Mouse (Mus musculus) embryonic facial prominence, embryonic 11.5 days (tissue): ENCODE data around the gene Ptprn. TPM values are rescaled to one million over a fixed set of nuclear protein-coding genes. Genes with fewer than 3 reads are reported as not detected.

Experiments used
- ATAC-seq: fragments of 200-750 bp; cut with Nextera tagmentation; replicated peaks from 2 replicates; pipeline ENCODE4 v1.8.0; 2017; ENCODE audit warnings: low read depth; ENCODE audit not compliant: insufficient number of reproducible peaks, low FRiP score, low TSS enrichment
- DNase-seq: peaks from one replicate; pipeline ENCODE4 v3.0.0-alpha.2; 2015; ENCODE audit warnings: low spot score
- H3K27ac ChIP-seq: fragments of 300-500 bp; sonication (generic); replicated peaks from 2 replicates; pipeline ENCODE4 v1.5.1; 2014; ENCODE audit warnings: mild to moderate bottlenecking, low read depth, low read length, control low read depth
- H3K27me3 ChIP-seq: fragments of 300-500 bp; sonication (generic); 2 replicates; pipeline ENCODE4 v1.6.1; 2014; ENCODE audit warnings: mild to moderate bottlenecking, low read length, moderate library complexity, mixed read lengths; ENCODE audit not compliant: control insufficient read depth, insufficient read depth
- H3K36me3 ChIP-seq: fragments of 300-500 bp; sonication (generic); replicated peaks from 2 replicates; pipeline ENCODE4 v1.6.1; 2014; ENCODE audit warnings: low read depth, mild to moderate bottlenecking, low read length, moderate library complexity, mixed read lengths; ENCODE audit not compliant: control insufficient read depth, insufficient read depth
- H3K4me1 ChIP-seq: fragments of 300-500 bp; sonication (generic); 2 replicates; pipeline ENCODE4 v1.6.1; 2014; ENCODE audit warnings: low read length, mixed read lengths; ENCODE audit not compliant: control insufficient read depth, insufficient read depth
- H3K4me2 ChIP-seq: fragments of 300-500 bp; sonication (generic); 2 replicates; pipeline ENCODE4 v1.6.1; 2014; ENCODE audit warnings: low read depth, mild to moderate bottlenecking, control low read depth, low read length, moderate library complexity
- H3K4me3 ChIP-seq: fragments of 300-500 bp; sonication (generic); 2 replicates; pipeline ENCODE4 v1.5.1; 2014; ENCODE audit warnings: low read depth, low read length, control low read depth
- H3K9ac ChIP-seq: fragments of 300-500 bp; sonication (generic); replicated peaks from 2 replicates; pipeline ENCODE4 v1.6.1; 2014; ENCODE audit warnings: mild to moderate bottlenecking, control low read depth, low read length
- H3K9me3 ChIP-seq: fragments of 300-500 bp; sonication (generic); replicated peaks from 2 replicates; pipeline ENCODE4 v1.6.1; 2016; ENCODE audit warnings: mild to moderate bottlenecking, low read length, inconsistent platforms, mixed read lengths; ENCODE audit not compliant: control insufficient read depth
- WGBS: fragments of 180-500 bp; shearing (Covaris S2); extraction: QIAGEN DNeasy Blood & Tissue Kit; methylation state at CpG from one replicate; pipeline ENCODE4 v1.1.7; 2014; 5-methylcytosine and 5-hydroxymethylcytosine counted together
- polyA plus RNA-seq: library from polyadenylated mRNA; unstranded; fragments of >200 nt; fragmentation: Nextera tagmentation; extraction: Ambion mirVana; gene quantifications from 2 replicates; pipeline ENCODE4 v1.2.1, GENCODE M21; 2014

Gene Ptprn
- polyA plus RNA-seq, 1 experiment from 2014 or later = 1.4 TPM

- H3K27ac ChIP-seq = no peak overlapping the region
- H3K27me3 ChIP-seq = no peaks in the 10 kb centered on the region
- no peak overlapping the region for H3K4me3 ChIP-seq
- 73% methylated on average over 2 of the region's 2 CpGs for WGBS
- no peak overlapping the region for H3K9ac ChIP-seq
- no peaks in the 10 kb centered on the region for H3K4me1 ChIP-seq
- H3K4me2 ChIP-seq = no peak overlapping the region
- DNase-seq (no peak), ATAC-seq (no peak)
- H3K36me3 ChIP-seq = no peaks in the 10 kb centered on the region
- H3K9me3 ChIP-seq = no peaks in the 10 kb centered on the region
These were observed 38.2 kb downstream of the Ptprn start for GRCm38 (mm10) chr1:75226138-75226537.

- Histone ChIP-seq H3K4me3 (no peak overlapping the region), H3K9ac (no peak overlapping the region), H3K36me3 (no peaks in the 10 kb centered on the region), H3K4me1 (no peaks in the 10 kb centered on the region), H3K27me3 (peaks cover 4% of the 10 kb centered on the region), H3K9me3 (no peaks in the 10 kb centered on the region), H3K27ac (no peak overlapping the region), H3K4me2 (no peak overlapping the region)
- ATAC-seq = no peak
- WGBS = 72% methylated on average over 3 of the region's 3 CpGs
- no peak for DNase-seq
These were observed 38.8 kb downstream of the Ptprn start for GRCm38 (mm10) chr1:75225473-75225872.

- Histone ChIP-seq H3K36me3 (no peaks in the 10 kb centered on the region), H3K27ac (no peak overlapping the region), H3K4me1 (peaks cover 3% of the 10 kb centered on the region), H3K9ac (no peak overlapping the region), H3K9me3 (no peaks in the 10 kb centered on the region), H3K4me2 (no peak overlapping the region), H3K4me3 (no peak overlapping the region), H3K27me3 (peaks cover 21% of the 10 kb centered on the region)
- ATAC-seq (no peak), DNase-seq (no peak)
- 69% methylated on average over 6 of the region's 6 CpGs for WGBS
These were observed 40.8 kb downstream of the Ptprn start for GRCm38 (mm10) chr1:75223532-75223931.

- H3K4me2 ChIP-seq = no peak overlapping the region
- WGBS = 81% methylated on average over 6 of the region's 6 CpGs
- H3K4me1 ChIP-seq = peaks cover 3% of the 10 kb centered on the region
- no peak overlapping the region for H3K27ac ChIP-seq
- no peaks in the 10 kb centered on the region for H3K9me3 ChIP-seq
- H3K27me3 ChIP-seq = peaks cover 27% of the 10 kb centered on the region
- H3K9ac ChIP-seq = no peak overlapping the region
- no peaks in the 10 kb centered on the region for H3K36me3 ChIP-seq
- ATAC-seq (no peak), DNase-seq (no peak)
- H3K4me3 ChIP-seq = no peak overlapping the region
These were observed 41.4 kb downstream of the Ptprn start for GRCm38 (mm10) chr1:75222926-75223325.

- Histone ChIP-seq H3K9ac (no peak overlapping the region), H3K27ac (no peak overlapping the region), H3K27me3 (peaks cover 34% of the 10 kb centered on the region), H3K4me2 (no peak overlapping the region), H3K36me3 (no peaks in the 10 kb centered on the region), H3K4me3 (no peak overlapping the region), H3K9me3 (no peaks in the 10 kb centered on the region), H3K4me1 (peaks cover 3% of the 10 kb centered on the region)
- no peak for ATAC-seq
- DNase-seq = no peak
- WGBS = 72% methylated on average over 3 of the region's 3 CpGs
These were observed 42.8 kb downstream of the Ptprn start for GRCm38 (mm10) chr1:75221538-75221937.

GRCm38 (mm10) chr1:75219531-75219930 lies 44.8 kb downstream of the Ptprn start, which contains the start of gene Tuba4a:
Tuba4a (minus strand) TSS chr1:75219865.
- H3K9me3 ChIP-seq = no peaks in the 10 kb centered on the region
- DNase-seq (peak; percentile 43), ATAC-seq (peak; percentile 65; the same call in 1 of the 2 replicates)
- peak within 1 kb of the TSS; percentile 29; the same call in 1 of the 2 replicates for H3K9ac ChIP-seq
- peak within 1 kb of the TSS; percentile 41 for H3K4me3 ChIP-seq
- peaks cover 34% of the 10 kb centered on the region for H3K27me3 ChIP-seq
- H3K4me2 ChIP-seq = peak within 1 kb of the TSS; percentile 81
- H3K27ac ChIP-seq = no peak within 1 kb of the TSS
- H3K36me3 ChIP-seq = no peaks in the 10 kb centered on the region
- under 1% methylated on average over 34 of the region's 34 CpGs for WGBS
- H3K4me1 ChIP-seq = peaks cover 3% of the 10 kb centered on the region

- Histone ChIP-seq H3K9ac (no peak overlapping the region), H3K36me3 (no peaks in the 10 kb centered on the region), H3K27me3 (peaks cover 34% of the 10 kb centered on the region), H3K4me2 (peak overlapping the region; percentile 81), H3K27ac (no peak overlapping the region), H3K4me1 (peaks cover 3% of the 10 kb centered on the region), H3K4me3 (peak overlapping the region; percentile 41), H3K9me3 (no peaks in the 10 kb centered on the region)
- peak; percentile 83 for DNase-seq
- ATAC-seq = peak; percentile 60; the same call in 1 of the 2 replicates
- WGBS = under 1% methylated on average over 24 of the region's 24 CpGs
These were observed 45.2 kb downstream of the Ptprn start for GRCm38 (mm10) chr1:75219078-75219477.

GRCm38 (mm10) chr1:75218227-75219001 lies 45.9 kb downstream of the Ptprn start:
- H3K4me3 ChIP-seq = peak overlapping the region; percentile 41
- under 1% methylated on average over 38 of the region's 38 CpGs for WGBS
- no peaks in the 10 kb centered on the region for H3K36me3 ChIP-seq
- peaks cover 34% of the 10 kb centered on the region for H3K27me3 ChIP-seq
- DNase-seq (no peak), ATAC-seq (0 out of 2 replicates have a peak, but pooled peaks have one; percentile 15)
- no peak overlapping the region for H3K27ac ChIP-seq
- H3K9me3 ChIP-seq = no peaks in the 10 kb centered on the region
- H3K4me2 ChIP-seq = peak overlapping the region; percentile 81
- H3K4me1 ChIP-seq = peaks cover 3% of the 10 kb centered on the region
- H3K9ac ChIP-seq = 0 out of 2 replicates have a peak overlapping the region, but pooled peaks have one; percentile 2
